Mouse (Mus musculus) forebrain, embryonic 11.5 days (tissue): ENCODE measurements at regions not wholly inside any gene's neighbourhood (a gene's known extent, or its start where the extent isn't known, plus 50 kb on each side); places are given as distances from the start of the nearest gene placed in this dataset.

Experiments
- ATAC-seq: fragments of 200-750 bp; cut with Nextera tagmentation; replicated peaks from 2 replicates; pipeline ENCODE4 v1.8.0; 2017; ENCODE audit warnings: moderate TSS enrichment; ENCODE audit not compliant: low FRiP score
- DNase-seq: peaks from one replicate; pipeline ENCODE4 v3.0.0-alpha.2; 2017; ENCODE audit warnings: low spot score
- H3K27ac ChIP-seq: fragments of 300-500 bp; sonication (generic); 2 replicates; pipeline ENCODE4 v1.5.1; 2014; ENCODE audit warnings: low read depth, low read length
- H3K27me3 ChIP-seq: fragments of 300-500 bp; sonication (generic); 2 replicates; pipeline ENCODE4 v1.6.1; 2014; ENCODE audit warnings: mild to moderate bottlenecking, low read length, mixed read lengths; ENCODE audit not compliant: control insufficient read depth, insufficient read depth
- H3K36me3 ChIP-seq: fragments of 300-500 bp; sonication (generic); 2 replicates; pipeline ENCODE4 v1.6.1; 2014; ENCODE audit warnings: mild to moderate bottlenecking, low read length, moderate library complexity, mixed read lengths; ENCODE audit not compliant: control insufficient read depth, insufficient read depth
- H3K4me1 ChIP-seq: fragments of 300-500 bp; sonication (generic); replicated peaks from 2 replicates; pipeline ENCODE4 v1.6.1; 2014; ENCODE audit warnings: low read length, mixed read lengths; ENCODE audit not compliant: control insufficient read depth, insufficient read depth
- H3K4me2 ChIP-seq: fragments of 300-500 bp; sonication (generic); 2 replicates; pipeline ENCODE4 v1.6.1; 2014; ENCODE audit warnings: low read depth, mild to moderate bottlenecking, low read length, moderate library complexity, mixed read lengths; ENCODE audit not compliant: severe bottlenecking
- H3K4me3 ChIP-seq: fragments of 300-500 bp; sonication (generic); 2 replicates; pipeline ENCODE4 v1.5.1; 2014; ENCODE audit warnings: low read depth, low read length
- H3K9ac ChIP-seq: fragments of 300-500 bp; sonication (generic); 2 replicates; pipeline ENCODE4 v1.6.1; 2014; ENCODE audit warnings: low read length
- H3K9me3 ChIP-seq: fragments of 300-500 bp; sonication (generic); 2 replicates; pipeline ENCODE4 v1.6.1; 2016; ENCODE audit warnings: low read length, mixed read lengths; ENCODE audit not compliant: control insufficient read depth
- WGBS: fragments of 180-500 bp; shearing (Covaris S2); extraction: QIAGEN DNeasy Blood & Tissue Kit; methylation state at CpG from one replicate; pipeline ENCODE4 v1.1.7; 2014; 5-methylcytosine and 5-hydroxymethylcytosine counted together

- DNase-seq, result peak; percentile 41
Observed at GRCm38 (mm10) chr12:109871021-109871420, 270.9 kb upstream of the Rtl1 start.

GRCm38 (mm10) chr12:109874466-109874865 is 274.3 kb upstream of the Rtl1 start:
- Histone ChIP-seq H3K36me3 (no peaks in the 10 kb centered on the region), H3K27ac (no peak overlapping the region), H3K27me3 (no peaks in the 10 kb centered on the region), H3K4me2 (no peak overlapping the region), H3K9me3 (no peaks in the 10 kb centered on the region), H3K4me3 (no peak overlapping the region), H3K4me1 (no peaks in the 10 kb centered on the region), H3K9ac (no peak overlapping the region)
- WGBS, result 85% methylated on average over 7 of the region's 7 CpGs
- no peak for DNase-seq
- ATAC-seq, result no peak

More at GRCm38 (mm10) chr12:109871021-109871420, 270.9 kb upstream of the Rtl1 start:
- no peak for ATAC-seq
- Histone ChIP-seq H3K9ac (no peak overlapping the region), H3K4me2 (no peak overlapping the region), H3K4me1 (no peaks in the 10 kb centered on the region), H3K4me3 (no peak overlapping the region), H3K36me3 (no peaks in the 10 kb centered on the region), H3K27ac (no peak overlapping the region), H3K9me3 (no peaks in the 10 kb centered on the region), H3K27me3 (no peaks in the 10 kb centered on the region)
- 90% methylated on average over 14 of the region's 14 CpGs for WGBS

GRCm38 (mm10) chr12:109881108-109881507 is 281.0 kb upstream of the Rtl1 start:
- no peaks in the 10 kb centered on the region for H3K9me3 ChIP-seq
- H3K4me3 ChIP-seq, result no peak overlapping the region
- H3K27me3 ChIP-seq, result no peaks in the 10 kb centered on the region
- no peak for ATAC-seq
- WGBS, result 46% methylated on average over 3 of the region's 3 CpGs
- peaks cover 2% of the 10 kb centered on the region; the same call in 1 of the 2 replicates for H3K4me1 ChIP-seq
- H3K9ac ChIP-seq, result no peak overlapping the region
- H3K4me2 ChIP-seq, result no peak overlapping the region
- H3K36me3 ChIP-seq, result no peaks in the 10 kb centered on the region
- no peak overlapping the region for H3K27ac ChIP-seq
- DNase-seq, result no peak

DNA sequence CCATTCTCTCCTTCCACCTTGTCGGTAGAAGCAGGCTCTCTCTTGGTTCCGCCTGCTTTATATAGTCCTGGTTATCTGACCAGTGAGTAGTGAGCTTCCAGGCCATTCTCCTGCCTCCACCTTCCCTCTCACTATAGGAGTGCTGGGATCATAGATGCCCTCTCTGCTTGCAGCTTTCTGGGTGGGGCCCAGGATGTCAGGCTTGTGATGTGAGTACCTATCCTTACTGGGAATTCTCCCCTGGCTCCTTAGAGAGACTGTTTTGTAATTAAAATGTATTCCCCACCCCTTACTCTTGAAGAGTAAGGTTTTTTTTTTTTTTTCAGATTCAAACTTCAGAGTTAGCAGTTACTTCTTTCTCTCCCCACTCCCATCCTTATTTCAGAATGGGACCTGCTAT is 291.1 kb upstream of the Rtl1 start:
- no peak overlapping the region for H3K9ac ChIP-seq
- no peak overlapping the region for H3K27ac ChIP-seq
- no peaks in the 10 kb centered on the region for H3K4me1 ChIP-seq
- H3K9me3 ChIP-seq, result no peaks in the 10 kb centered on the region
- no peaks in the 10 kb centered on the region for H3K36me3 ChIP-seq
- no peak overlapping the region for H3K4me3 ChIP-seq
- H3K4me2 ChIP-seq, result no peak overlapping the region
- WGBS, result 80% methylated on average over 2 of the region's 2 CpGs
- DNase-seq (no peak), ATAC-seq (no peak)
- no peaks in the 10 kb centered on the region for H3K27me3 ChIP-seq

GRCm38 (mm10) chr12:109892834-109893233 is 292.7 kb upstream of the Rtl1 start:
- no peaks in the 10 kb centered on the region for H3K9me3 ChIP-seq
- no peak overlapping the region for H3K27ac ChIP-seq
- no peaks in the 10 kb centered on the region for H3K4me1 ChIP-seq
- H3K36me3 ChIP-seq, result no peaks in the 10 kb centered on the region
- no peak for ATAC-seq
- no peak overlapping the region for H3K9ac ChIP-seq
- no peak for DNase-seq
- no peaks in the 10 kb centered on the region for H3K27me3 ChIP-seq
- H3K4me3 ChIP-seq, result no peak overlapping the region
- no peak overlapping the region for H3K4me2 ChIP-seq

DNA sequence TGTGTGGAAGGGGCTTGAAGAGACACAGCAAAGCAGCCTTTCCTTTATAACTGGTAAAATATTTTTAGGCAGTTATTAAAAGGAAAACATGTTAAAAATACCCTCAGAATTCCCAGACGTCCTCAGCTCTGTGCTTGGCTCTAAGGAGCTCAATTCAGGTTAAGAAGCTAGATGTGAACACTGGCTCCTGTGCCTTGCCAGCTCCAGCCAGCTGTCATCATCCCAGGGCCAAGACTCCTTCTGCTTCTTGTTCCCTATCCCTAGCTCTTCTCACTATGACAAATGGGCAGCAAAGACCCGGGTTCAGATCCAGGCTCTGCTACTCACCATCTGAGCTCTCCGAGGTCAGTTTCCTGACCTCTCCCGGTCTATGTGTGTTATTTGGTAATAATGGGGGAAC is 293.5 kb upstream of the Rtl1 start:
- Histone ChIP-seq H3K4me2 (no peak overlapping the region), H3K4me3 (no peak overlapping the region), H3K9me3 (no peaks in the 10 kb centered on the region), H3K27me3 (no peaks in the 10 kb centered on the region), H3K9ac (no peak overlapping the region), H3K36me3 (no peaks in the 10 kb centered on the region), H3K27ac (no peak overlapping the region), H3K4me1 (no peaks in the 10 kb centered on the region)
- ATAC-seq (no peak), DNase-seq (no peak)
- WGBS, result 79% methylated on average over 4 of the region's 4 CpGs

GRCm38 (mm10) chr12:109895389-109895788 is 295.3 kb upstream of the Rtl1 start:
- H3K4me1 ChIP-seq, result no peaks in the 10 kb centered on the region
- no peaks in the 10 kb centered on the region for H3K36me3 ChIP-seq
- no peak for DNase-seq
- H3K27ac ChIP-seq, result no peak overlapping the region
- H3K4me3 ChIP-seq, result no peak overlapping the region
- no peak overlapping the region for H3K9ac ChIP-seq
- no peaks in the 10 kb centered on the region for H3K27me3 ChIP-seq
- no peak for ATAC-seq
- no peak overlapping the region for H3K4me2 ChIP-seq
- 85% methylated on average over 7 of the region's 7 CpGs for WGBS
- no peaks in the 10 kb centered on the region for H3K9me3 ChIP-seq

GRCm38 (mm10) chr12:109896397-109896796 is 296.3 kb upstream of the Rtl1 start:
- ATAC-seq, result no peak
- WGBS, result 90% methylated on average over 9 of the region's 9 CpGs

GRCm38 (mm10) chr12:109896906-109897305 is 296.8 kb upstream of the Rtl1 start:
- Histone ChIP-seq H3K9me3 (no peaks in the 10 kb centered on the region), H3K36me3 (no peaks in the 10 kb centered on the region), H3K4me3 (no peak overlapping the region), H3K27ac (no peak overlapping the region), H3K27me3 (no peaks in the 10 kb centered on the region), H3K4me1 (no peaks in the 10 kb centered on the region), H3K9ac (no peak overlapping the region), H3K4me2 (no peak overlapping the region)
- ATAC-seq (no peak), DNase-seq (no peak)
- 91% methylated on average over 10 of the region's 10 CpGs for WGBS

More at GRCm38 (mm10) chr12:109896397-109896796, 296.3 kb upstream of the Rtl1 start:
- H3K9ac ChIP-seq, result no peak overlapping the region
- H3K4me3 ChIP-seq, result no peak overlapping the region
- H3K4me2 ChIP-seq, result no peak overlapping the region
- no peaks in the 10 kb centered on the region for H3K36me3 ChIP-seq
- no peak for DNase-seq
- H3K27me3 ChIP-seq, result no peaks in the 10 kb centered on the region
- H3K9me3 ChIP-seq, result no peaks in the 10 kb centered on the region
- no peak overlapping the region for H3K27ac ChIP-seq
- no peaks in the 10 kb centered on the region for H3K4me1 ChIP-seq
